Mouse (Mus musculus) limb, embryonic 15.5 days (tissue): ENCODE measurements at regions not wholly inside any gene's neighbourhood (a gene's known extent, or its start where the extent isn't known, plus 50 kb on each side); places are given as distances from the start of the nearest gene placed in this dataset.

ENCODE experiments used
- ATAC-seq: fragments of 200-750 bp; cut with Nextera tagmentation; 2 replicates; pipeline ENCODE4 v1.8.0; 2017; ENCODE audit warnings: low read depth, moderate TSS enrichment; ENCODE audit not compliant: insufficient number of reproducible peaks, low FRiP score, low TSS enrichment
- H3K27ac ChIP-seq: fragments of 300-500 bp; sonication (generic); 2 replicates; pipeline ENCODE4 v1.5.1; 2015; ENCODE audit warnings: moderate library complexity, mild to moderate bottlenecking, inconsistent platforms
- H3K27me3 ChIP-seq: fragments of 300-500 bp; sonication (generic); 2 replicates; pipeline ENCODE4 v1.6.1; 2015; ENCODE audit warnings: inconsistent platforms
- H3K36me3 ChIP-seq: fragments of 300-500 bp; sonication (generic); 2 replicates; pipeline ENCODE4 v1.6.1; 2015; ENCODE audit warnings: inconsistent platforms
- H3K4me1 ChIP-seq: fragments of 300-500 bp; sonication (generic); 2 replicates; pipeline ENCODE4 v1.6.1; 2015; ENCODE audit warnings: inconsistent platforms
- H3K4me2 ChIP-seq: fragments of 300-500 bp; sonication (generic); 2 replicates; pipeline ENCODE4 v1.6.1; 2015; ENCODE audit warnings: mild to moderate bottlenecking, inconsistent platforms
- H3K4me3 ChIP-seq: fragments of 300-500 bp; sonication (generic); 2 replicates; pipeline ENCODE4 v1.5.1; 2015; ENCODE audit warnings: mild to moderate bottlenecking, inconsistent platforms
- H3K9ac ChIP-seq: fragments of 300-500 bp; sonication (generic); 2 replicates; pipeline ENCODE4 v1.6.1; 2015; ENCODE audit warnings: inconsistent platforms
- H3K9me3 ChIP-seq: fragments of 300-500 bp; sonication (generic); 2 replicates; pipeline ENCODE4 v1.6.1; 2016; ENCODE audit warnings: inconsistent platforms
- WGBS: fragments of 180-500 bp; shearing (Covaris S2); methylation state at CpG from one replicate; pipeline ENCODE4 v1.1.7; 2015; 5-methylcytosine and 5-hydroxymethylcytosine counted together

- no peak overlapping the region for H3K4me3 ChIP-seq
- no peak overlapping the region for H3K27ac ChIP-seq
- H3K9me3 ChIP-seq: no peaks in the 10 kb centered on the region
- no peaks in the 10 kb centered on the region for H3K27me3 ChIP-seq
- H3K4me2 ChIP-seq: no peak overlapping the region
- H3K9ac ChIP-seq: no peak overlapping the region
- WGBS: 31% methylated on average over 3 of the region's 3 CpGs
- ATAC-seq: no peak
- H3K4me1 ChIP-seq: peaks cover 68% of the 10 kb centered on the region
- no peaks in the 10 kb centered on the region for H3K36me3 ChIP-seq
These were observed 71.8 kb downstream of the Zfp36l2 start for GRCm38 (mm10) chr17:84115957-84116339.

GRCm38 (mm10) chr17:84115133-84115532, 72.6 kb downstream of the Zfp36l2 start:
- Histone ChIP-seq H3K4me2 (no peak overlapping the region), H3K9ac (no peak overlapping the region), H3K4me1 (peaks cover 70% of the 10 kb centered on the region), H3K27ac (no peak overlapping the region), H3K9me3 (no peaks in the 10 kb centered on the region), H3K27me3 (no peaks in the 10 kb centered on the region), H3K4me3 (no peak overlapping the region), H3K36me3 (no peaks in the 10 kb centered on the region)
- no peak for ATAC-seq
- WGBS: 83% methylated on average over 8 of the region's 8 CpGs

- Histone ChIP-seq H3K9me3 (no peaks in the 10 kb centered on the region), H3K4me2 (no peak overlapping the region), H3K36me3 (no peaks in the 10 kb centered on the region), H3K4me3 (no peak overlapping the region), H3K27me3 (no peaks in the 10 kb centered on the region), H3K4me1 (peaks cover 70% of the 10 kb centered on the region), H3K27ac (peak overlapping the region; percentile 55), H3K9ac (no peak overlapping the region)
- WGBS: 72% methylated on average over 9 of the region's 9 CpGs
- ATAC-seq: no peak
These were observed 73.3 kb downstream of the Zfp36l2 start for GRCm38 (mm10) chr17:84114279-84114994.

GRCm38 (mm10) chr17:84113608-84114278, 74.0 kb downstream of the Zfp36l2 start:
- no peaks in the 10 kb centered on the region for H3K36me3 ChIP-seq
- peaks cover 65% of the 10 kb centered on the region for H3K4me1 ChIP-seq
- WGBS: 21% methylated on average over 8 of the region's 8 CpGs
- H3K27ac ChIP-seq: peak overlapping the region; percentile 55; the same call in 1 of the 2 replicates
- H3K9me3 ChIP-seq: no peaks in the 10 kb centered on the region
- H3K4me2 ChIP-seq: no peak overlapping the region
- H3K4me3 ChIP-seq: no peak overlapping the region
- peak; percentile 61 for ATAC-seq
- H3K9ac ChIP-seq: no peak overlapping the region
- H3K27me3 ChIP-seq: no peaks in the 10 kb centered on the region

GRCm38 (mm10) chr17:84112411-84113031, 75.2 kb downstream of the Zfp36l2 start:
- WGBS: 14% methylated on average over 6 of the region's 6 CpGs
- Histone ChIP-seq H3K27me3 (no peaks in the 10 kb centered on the region), H3K4me1 (peaks cover 53% of the 10 kb centered on the region), H3K36me3 (no peaks in the 10 kb centered on the region), H3K9ac (no peak overlapping the region), H3K4me2 (no peak overlapping the region), H3K9me3 (no peaks in the 10 kb centered on the region), H3K4me3 (no peak overlapping the region), H3K27ac (peak overlapping the region; percentile 85)
- ATAC-seq: peak; percentile 66

GRCm38 (mm10) chr17:84111787-84112370, 75.9 kb downstream of the Zfp36l2 start:
- Histone ChIP-seq H3K4me1 (peaks cover 54% of the 10 kb centered on the region), H3K9me3 (no peaks in the 10 kb centered on the region), H3K36me3 (no peaks in the 10 kb centered on the region), H3K27ac (peak overlapping the region; percentile 85), H3K4me3 (no peak overlapping the region), H3K27me3 (no peaks in the 10 kb centered on the region), H3K9ac (no peak overlapping the region), H3K4me2 (no peak overlapping the region)
- 53% methylated on average over 10 of the region's 10 CpGs for WGBS
- peak; percentile 37 for ATAC-seq

GRCm38 (mm10) chr17:84110945-84111344, 76.8 kb downstream of the Zfp36l2 start:
- no peaks in the 10 kb centered on the region for H3K36me3 ChIP-seq
- no peak for ATAC-seq
- H3K9ac ChIP-seq: no peak overlapping the region
- 79% methylated on average over 9 of the region's 9 CpGs for WGBS
- H3K27me3 ChIP-seq: no peaks in the 10 kb centered on the region
- H3K4me3 ChIP-seq: no peak overlapping the region
- peaks cover 49% of the 10 kb centered on the region for H3K4me1 ChIP-seq
- peak overlapping the region; percentile 68 for H3K27ac ChIP-seq
- H3K4me2 ChIP-seq: no peak overlapping the region
- no peaks in the 10 kb centered on the region for H3K9me3 ChIP-seq

GRCm38 (mm10) chr17:84110000-84110695, 77.6 kb downstream of the Zfp36l2 start:
- Histone ChIP-seq H3K4me1 (peaks cover 43% of the 10 kb centered on the region), H3K4me2 (no peak overlapping the region), H3K36me3 (no peaks in the 10 kb centered on the region), H3K9ac (no peak overlapping the region), H3K27ac (peak overlapping the region; percentile 68), H3K27me3 (no peaks in the 10 kb centered on the region), H3K9me3 (no peaks in the 10 kb centered on the region), H3K4me3 (no peak overlapping the region)
- WGBS: 65% methylated on average over 9 of the region's 9 CpGs
- no peak for ATAC-seq

- WGBS: 83% methylated on average over 8 of the region's 8 CpGs
- Histone ChIP-seq H3K36me3 (no peaks in the 10 kb centered on the region), H3K9me3 (no peaks in the 10 kb centered on the region), H3K4me2 (no peak overlapping the region), H3K4me3 (no peak overlapping the region), H3K27ac (no peak overlapping the region), H3K27me3 (no peaks in the 10 kb centered on the region), H3K9ac (no peak overlapping the region), H3K4me1 (peaks cover 41% of the 10 kb centered on the region)
- no peak for ATAC-seq
These were observed 79.6 kb downstream of the Zfp36l2 start for GRCm38 (mm10) chr17:84107946-84108686.

GRCm38 (mm10) chr17:84107497-84107896, 80.2 kb downstream of the Zfp36l2 start:
- no peak for ATAC-seq
- no peak overlapping the region for H3K4me3 ChIP-seq
- WGBS: 76% methylated on average over 3 of the region's 3 CpGs

GRCm38 (mm10) chr17:84104242-84104641, 83.5 kb downstream of the Zfp36l2 start:
- H3K27me3 ChIP-seq: no peaks in the 10 kb centered on the region

More at GRCm38 (mm10) chr17:84107497-84107896, 80.2 kb downstream of the Zfp36l2 start:
- H3K9me3 ChIP-seq: no peaks in the 10 kb centered on the region
- H3K27ac ChIP-seq: no peak overlapping the region; the same call in 1 of the 2 replicates
- H3K36me3 ChIP-seq: no peaks in the 10 kb centered on the region
- H3K4me1 ChIP-seq: peaks cover 35% of the 10 kb centered on the region
- no peaks in the 10 kb centered on the region for H3K27me3 ChIP-seq
- no peak overlapping the region for H3K9ac ChIP-seq
- H3K4me2 ChIP-seq: no peak overlapping the region

More at GRCm38 (mm10) chr17:84104242-84104641, 83.5 kb downstream of the Zfp36l2 start:
- H3K4me1 ChIP-seq: peaks cover 27% of the 10 kb centered on the region
- no peak overlapping the region for H3K27ac ChIP-seq
- H3K4me3 ChIP-seq: no peak overlapping the region
- H3K9me3 ChIP-seq: no peaks in the 10 kb centered on the region
- no peak for ATAC-seq
- 59% methylated on average over 7 of the region's 7 CpGs for WGBS
- H3K36me3 ChIP-seq: no peaks in the 10 kb centered on the region
- no peak overlapping the region for H3K9ac ChIP-seq
- no peak overlapping the region for H3K4me2 ChIP-seq
